Mouse (Mus musculus): Measurements from ENCODE around the gene Btg2. TPM values are rescaled to one million over a fixed set of nuclear protein-coding genes. Genes with fewer than 3 reads are reported as not detected.
A peak's percentile ranks its signal among the peaks of the same experiment; 100 is the strongest.

Btg2 gene
- total RNA-seq, 2 experiments from 2014 or later: 17.0 to 18.1 TPM

DNA sequence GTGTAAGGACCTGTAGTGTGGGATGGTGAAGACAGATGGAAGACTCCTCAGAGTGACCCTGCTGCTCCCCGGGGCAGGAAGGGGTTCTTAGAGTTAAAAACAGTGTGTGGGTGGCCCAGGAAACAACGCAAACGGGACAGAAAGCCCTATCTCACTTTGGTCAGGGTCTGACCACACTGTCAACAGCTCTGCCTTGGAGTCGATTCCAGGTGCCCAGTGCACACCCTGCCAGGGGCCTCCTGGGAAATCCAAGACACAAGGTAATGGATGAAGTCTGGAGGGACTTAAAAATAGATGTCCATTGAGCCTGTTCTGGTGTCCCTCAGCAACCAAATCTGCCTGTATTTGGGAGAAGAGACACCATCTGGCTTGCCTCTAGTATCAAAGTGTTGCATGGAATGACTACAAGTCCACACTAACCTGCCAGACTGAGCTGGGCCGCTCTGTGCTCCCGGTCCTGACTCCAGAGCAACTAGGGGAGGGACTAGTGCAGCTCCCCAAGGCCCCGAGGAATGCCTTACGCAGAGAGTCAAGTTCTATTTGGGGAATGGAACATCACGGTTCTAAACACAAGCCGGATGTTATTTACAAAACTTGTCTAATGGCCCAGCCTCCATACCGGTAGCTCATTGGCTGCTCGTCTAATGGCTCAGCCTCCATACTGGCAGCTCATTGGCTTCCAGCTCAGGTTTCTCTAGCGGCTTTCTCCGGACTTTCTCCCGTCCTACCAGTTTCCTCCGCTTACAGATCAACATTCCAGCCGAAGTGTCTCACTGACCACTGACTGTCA is 20.0 kb upstream of the Btg2 start:
- DNase-seq (ENCODE audit: extremely low spot score in 1 of 2, low spot score in 1 of 2): peak in 1 of 2 experiments; percentile 48

DNA sequence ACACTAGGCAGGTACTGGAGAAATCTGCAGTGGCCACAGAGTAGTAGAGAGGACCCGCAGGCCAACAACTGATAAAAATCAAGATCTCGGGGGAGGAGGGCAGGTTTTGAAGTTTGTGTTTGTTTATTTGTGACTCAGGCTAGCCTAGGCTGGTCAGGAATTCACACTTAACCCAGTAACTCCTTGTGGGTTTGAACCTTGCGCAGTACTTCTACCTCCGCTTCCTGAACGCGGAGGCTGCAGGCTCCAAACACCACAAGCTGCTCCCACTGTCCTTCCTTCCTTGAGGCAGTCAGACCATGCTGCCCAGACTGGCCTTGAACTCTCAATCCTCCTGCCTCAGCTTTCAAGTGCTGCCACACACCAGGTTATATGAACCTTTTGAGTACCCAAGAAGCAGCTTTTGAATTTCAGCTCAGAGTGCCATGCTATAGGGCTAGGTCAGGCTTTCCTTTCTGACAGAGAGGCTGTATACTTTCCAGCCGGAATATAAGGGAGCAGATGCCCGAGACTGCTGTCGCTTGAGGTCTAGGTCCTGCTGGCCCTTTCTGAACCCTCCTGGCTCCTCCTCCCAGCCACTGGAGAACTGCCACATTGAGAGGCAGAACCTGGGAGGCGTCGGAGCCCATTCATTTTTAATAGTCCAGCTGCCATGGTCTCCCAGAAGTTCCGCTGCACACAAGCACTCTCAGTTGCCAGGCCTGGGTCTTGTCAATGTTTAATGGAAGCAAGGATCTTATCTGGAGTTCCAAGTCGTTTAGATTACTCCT is 19.2 kb upstream of the Btg2 start:
- DNase-seq (ENCODE audit: extremely low spot score in 1 of 2, low spot score in 1 of 2): no peak

DNA sequence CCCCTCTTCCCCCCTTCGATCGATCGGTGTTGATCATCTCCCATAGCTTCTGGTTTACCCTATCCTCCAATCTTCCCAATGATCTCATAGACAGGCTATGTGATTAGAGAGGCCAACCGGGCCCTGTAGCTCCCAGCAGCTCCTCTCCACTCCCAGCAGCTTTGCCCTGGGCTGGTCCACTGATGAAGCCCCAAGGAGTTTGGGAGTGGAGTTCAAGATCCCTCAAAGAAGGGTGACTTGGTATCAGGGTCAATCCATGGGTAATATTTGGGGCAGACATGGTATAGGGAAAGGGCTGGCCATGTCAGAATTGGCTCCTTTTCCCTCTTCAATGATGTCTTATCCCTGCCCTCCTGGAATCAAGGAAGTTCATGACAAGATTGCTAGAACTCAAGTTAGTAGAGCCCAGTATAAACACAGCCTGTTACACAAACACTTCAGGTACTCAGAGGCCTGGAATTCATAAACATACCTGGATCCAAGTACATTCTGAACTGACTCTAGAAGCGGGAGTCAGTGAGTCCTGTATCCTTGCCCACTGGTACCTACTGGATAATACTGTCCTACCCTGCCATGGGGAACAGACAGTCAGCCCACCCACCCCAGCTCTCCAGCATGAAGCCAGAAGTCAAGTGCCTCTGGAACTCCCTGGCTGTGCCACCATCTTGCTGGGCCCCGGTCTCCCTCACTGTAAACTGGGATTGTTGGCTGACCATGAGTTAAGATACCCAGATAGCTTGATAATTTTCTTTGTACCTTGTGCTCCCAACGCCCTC is 18.3 kb upstream of the Btg2 start:
- no peak for DNase-seq (ENCODE audit: extremely low spot score in 1 of 2, low spot score in 1 of 2)

DNA sequence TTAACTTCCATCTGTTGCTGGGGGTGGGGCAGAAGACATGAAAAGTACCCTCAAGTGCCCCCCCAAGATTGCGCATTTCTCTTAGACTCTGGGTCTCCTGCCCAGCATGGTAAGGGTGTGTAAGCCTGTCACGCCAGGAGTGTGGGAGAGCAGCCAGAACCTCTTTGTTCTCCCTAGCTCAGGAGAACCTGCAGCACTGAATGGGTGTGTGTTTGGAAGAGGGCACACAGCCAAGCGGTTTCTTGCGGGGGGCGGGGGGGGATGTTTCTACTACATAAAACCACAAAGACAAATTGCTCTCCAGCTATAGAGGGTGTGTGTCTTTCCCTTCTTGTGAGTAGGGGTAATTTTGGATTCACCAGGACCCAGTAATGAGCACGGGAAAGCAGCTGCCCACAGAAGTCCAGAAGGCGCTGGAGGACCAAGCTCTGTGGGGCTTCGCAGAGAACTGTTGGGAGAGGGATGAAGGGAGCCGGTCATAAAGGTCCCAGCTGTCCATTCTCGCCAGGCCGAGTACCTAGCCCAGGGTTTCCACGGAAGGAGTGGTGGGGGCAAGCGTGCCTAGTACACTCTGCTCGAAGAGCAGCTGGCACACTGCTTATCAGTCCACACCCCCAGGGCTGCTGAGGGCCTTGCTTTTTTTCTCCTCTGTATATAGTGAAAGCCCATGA is 17.5 kb upstream of the Btg2 start:
- DNase-seq (ENCODE audit: extremely low spot score in 1 of 2, low spot score in 1 of 2): no peak

DNA sequence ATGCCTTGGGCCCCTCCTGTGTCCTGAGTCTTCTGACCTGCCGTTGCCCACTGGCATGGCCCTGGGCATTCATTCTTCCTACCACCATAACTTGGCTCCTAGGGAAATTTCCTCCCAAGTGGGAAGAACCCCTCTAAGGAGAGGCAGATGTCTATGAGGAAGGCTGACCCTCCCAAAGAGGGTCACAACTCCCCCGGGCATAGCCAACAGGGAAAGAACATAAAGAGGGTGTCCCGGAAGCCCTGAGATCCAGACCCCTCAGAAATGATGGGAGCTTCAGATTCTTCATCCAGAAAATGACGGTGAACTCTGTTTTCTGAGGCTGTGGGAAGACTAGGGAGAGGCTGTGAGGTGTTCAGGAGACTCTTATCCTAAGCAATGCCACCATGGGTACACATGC is 16.8 kb upstream of the Btg2 start:
- no peak for DNase-seq (ENCODE audit: extremely low spot score in 1 of 2, low spot score in 1 of 2)

DNA sequence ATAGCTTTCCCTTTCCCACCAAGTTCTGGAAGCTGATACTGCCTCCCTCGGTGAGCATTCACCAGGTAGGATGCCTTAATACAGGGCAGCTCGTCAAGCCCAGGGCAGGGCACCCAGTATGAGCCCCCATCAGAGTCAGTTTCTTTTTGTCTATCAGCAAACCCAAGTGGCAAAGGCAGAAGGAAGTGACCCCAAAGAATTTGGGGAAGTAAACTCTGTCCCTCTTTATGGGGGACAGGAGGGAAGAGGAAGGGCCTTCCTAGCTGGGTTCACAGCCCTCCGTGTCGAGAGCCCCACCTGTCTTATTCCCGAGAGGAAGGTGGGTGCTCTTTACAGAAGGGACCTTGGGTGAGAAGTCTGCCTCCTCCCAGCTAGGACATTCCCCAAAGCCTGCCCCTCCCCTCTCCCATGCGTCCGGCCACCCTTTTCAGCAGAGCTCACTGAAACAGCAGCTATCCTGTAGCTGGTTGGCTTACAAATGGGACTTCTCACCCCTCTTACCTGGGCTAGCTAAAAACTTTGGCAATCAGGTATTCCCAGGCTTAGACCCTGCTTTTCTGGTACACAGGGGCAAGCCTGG is 16.2 kb upstream of the Btg2 start:
- no peak for DNase-seq (ENCODE audit: extremely low spot score in 1 of 2, low spot score in 1 of 2)

DNA sequence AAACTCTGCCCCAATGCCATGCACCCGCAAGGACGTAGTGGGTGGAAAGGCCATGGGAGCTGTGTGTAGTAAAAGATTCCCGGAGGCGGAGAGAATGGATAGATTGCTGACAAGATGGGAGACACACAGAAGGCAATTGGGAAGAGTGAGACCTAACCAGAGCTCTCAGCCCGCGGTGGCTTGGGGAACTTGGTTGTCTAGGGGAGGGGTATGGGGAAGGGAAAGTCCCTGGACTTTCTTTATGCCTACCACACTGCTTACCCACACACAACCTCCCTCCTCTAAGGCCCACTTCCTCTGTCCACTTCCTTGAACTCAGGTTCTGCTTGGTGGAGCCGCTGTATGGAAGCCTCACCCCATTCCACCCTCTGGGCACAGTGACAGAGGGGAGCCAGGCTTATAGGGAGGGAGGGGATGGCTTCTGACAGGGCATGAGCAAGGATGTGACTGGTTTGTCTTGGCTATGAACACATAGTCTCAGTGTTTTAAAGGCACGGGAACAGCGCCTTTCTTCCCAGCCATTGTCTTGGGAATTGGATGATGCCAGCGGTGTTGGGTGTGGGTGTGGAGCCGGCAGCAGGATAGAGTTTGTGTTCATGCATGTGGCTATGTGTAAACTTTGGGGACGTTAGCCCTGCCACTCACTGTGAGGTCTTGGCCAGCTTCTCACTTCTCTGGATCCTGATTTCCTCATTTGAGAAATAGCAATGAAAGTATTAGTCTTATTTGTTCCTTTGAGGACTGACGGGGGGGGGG is 15.0 kb upstream of the Btg2 start:
- DNase-seq (ENCODE audit: extremely low spot score in 1 of 2, low spot score in 1 of 2): no peak

DNA sequence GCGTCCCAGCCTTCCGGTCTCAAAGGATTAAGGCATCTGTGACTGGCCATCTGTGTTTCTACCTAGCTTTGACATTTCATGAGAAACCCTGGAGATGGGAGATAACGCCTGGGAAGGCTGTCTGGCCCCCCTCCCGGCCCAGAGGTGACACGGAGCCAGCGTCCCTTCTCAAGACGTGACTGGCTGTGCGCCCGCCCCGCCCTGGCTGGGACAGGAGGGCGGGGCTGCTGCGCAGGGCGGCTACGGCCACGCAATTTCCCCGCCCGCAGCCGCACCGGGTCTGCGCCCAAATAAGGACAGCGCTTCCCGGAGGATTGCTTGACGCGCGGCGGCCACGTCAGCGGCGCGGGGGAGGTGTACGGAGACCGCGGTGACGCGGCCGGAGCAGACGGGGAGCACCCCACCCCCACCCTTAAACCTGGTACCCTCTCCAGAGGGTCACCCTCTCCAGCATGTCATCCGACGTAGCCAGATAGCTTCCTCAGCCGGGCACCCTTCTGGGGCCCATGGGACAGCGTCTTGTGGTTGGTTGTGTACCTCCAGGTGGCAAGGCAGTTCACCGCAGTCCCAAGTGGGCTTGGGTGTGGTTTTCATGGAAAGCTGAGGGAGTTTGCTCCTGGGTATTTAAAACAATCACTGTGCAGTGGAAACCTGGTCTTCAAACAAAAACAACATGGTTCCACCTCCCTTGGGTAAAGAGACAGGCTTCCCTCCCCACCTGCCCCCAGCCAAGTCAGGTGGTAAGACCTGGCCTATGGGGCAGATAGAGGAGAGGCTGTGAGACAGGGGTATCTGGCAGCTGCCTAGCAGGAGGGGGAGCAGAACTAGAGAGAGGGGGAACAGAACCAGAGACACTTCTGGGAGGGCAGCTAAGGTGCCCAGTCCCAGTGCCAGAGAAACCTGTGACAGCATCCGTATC is 14.2 kb upstream of the Btg2 start:
- DNase-seq (ENCODE audit: extremely low spot score in 1 of 2, low spot score in 1 of 2): peak; percentile 75 to 77

DNA sequence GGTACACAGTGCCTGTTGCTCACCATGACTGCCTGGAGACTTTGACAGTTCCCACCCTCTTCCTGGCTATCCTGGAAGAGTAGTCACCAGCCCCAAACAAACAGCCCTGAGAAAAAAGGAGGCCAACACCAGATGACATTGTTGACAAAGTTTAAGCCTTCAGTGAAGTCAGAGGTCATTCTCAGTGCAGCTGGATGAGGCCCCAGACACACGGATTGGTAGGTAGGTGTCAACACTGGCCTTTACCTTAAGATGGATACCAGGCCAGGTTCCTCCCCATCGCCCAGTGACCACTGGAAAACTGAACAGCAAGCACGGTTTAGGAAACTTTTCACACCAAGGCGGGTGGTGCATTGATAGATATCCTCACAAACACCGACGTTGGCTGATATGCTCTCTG is 13.4 kb upstream of the Btg2 start:
- DNase-seq (ENCODE audit: extremely low spot score in 1 of 2, low spot score in 1 of 2): no peak

DNA sequence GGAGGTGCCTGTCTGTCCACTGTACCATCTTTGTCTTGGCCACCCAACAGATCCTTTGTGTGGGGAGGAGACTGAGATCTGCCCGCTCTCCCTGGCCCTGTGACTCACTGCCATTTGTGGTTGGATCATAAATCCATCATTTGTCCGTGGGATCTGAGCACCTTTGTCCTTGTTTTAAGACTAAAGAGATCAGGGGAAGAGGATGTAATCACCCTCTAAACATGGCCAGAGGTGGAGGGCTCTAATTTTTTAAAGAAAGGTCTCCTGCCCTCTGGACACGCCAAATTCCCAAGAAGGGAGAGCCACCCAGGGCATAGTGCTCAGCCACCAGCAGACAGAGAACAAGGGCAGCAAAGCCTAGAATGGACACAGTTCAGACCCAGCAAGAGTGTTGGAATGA is 12.9 kb upstream of the Btg2 start:
- DNase-seq (ENCODE audit: extremely low spot score in 1 of 2, low spot score in 1 of 2): no peak

DNA sequence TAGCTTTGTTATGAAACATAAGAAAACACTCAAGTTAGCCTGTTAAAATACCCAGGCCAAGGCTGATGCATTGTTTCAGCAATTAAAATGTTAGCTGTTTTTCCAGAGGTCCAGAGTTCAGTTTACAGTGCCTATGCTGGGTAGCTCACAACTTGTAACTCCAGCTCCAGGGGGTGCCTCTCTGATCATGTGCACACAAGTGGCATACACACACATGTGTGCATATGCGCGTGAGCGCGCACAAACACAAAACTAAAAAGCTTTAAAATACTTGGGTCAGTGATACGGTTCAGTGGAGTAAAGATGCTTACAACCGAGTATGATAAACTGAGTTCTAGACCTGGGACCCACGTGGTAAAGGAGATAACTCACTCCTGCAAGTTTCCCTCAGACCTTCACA is 10.2 kb upstream of the Btg2 start:
- no peak for DNase-seq (ENCODE audit: extremely low spot score in 1 of 2, low spot score in 1 of 2)

DNA sequence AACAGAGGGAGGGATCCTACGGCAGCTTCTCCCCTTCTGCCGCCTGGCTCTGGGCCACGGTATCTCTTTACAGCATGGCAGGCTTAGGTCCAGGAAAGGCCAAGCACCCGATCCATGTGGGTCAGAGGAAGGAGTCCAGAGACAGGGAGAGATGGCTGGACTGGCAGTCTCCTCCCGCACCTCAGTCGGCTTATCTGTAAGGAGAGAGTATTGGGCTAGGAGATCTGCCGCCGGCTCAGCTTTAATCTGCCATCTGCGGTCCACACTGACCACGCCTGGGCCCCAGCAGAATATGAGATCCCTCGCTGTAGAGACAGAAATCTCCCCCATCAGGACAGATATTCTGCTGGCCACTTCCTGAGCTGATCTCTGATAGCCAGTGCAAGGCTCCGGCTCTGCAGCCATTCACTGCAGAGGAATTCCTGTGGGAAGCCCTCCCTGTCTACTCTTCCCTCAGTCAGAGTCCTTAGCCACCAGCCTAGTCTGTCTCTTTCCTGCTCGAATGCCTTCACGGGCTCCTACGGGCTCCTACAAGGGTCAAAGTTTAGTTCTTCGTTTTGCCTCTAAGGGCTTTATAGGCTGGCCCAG is 8.0 kb upstream of the Btg2 start:
- DNase-seq (ENCODE audit: extremely low spot score in 1 of 2, low spot score in 1 of 2): no peak

DNA sequence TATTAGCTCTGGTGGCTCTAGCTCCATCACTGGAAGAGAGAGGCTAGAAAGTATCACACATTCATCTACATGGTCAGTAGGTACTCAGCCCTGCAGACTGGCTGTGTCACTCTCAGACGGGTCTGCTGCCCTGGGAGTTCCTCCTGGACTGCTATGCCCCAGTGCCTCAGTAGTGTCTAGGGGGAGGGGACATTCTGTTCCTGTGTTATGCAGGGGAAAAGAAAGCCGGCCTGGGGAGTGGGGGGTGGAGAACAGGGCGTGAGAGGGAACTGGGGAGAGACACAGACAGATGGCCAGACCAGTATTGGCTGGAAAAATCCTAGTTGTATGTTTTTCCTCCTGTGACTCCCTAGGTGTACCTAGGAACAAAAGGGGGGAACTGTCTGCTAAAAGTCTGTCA is 7.1 kb upstream of the Btg2 start:
- no peak for DNase-seq (ENCODE audit: extremely low spot score in 1 of 2, low spot score in 1 of 2)

DNA sequence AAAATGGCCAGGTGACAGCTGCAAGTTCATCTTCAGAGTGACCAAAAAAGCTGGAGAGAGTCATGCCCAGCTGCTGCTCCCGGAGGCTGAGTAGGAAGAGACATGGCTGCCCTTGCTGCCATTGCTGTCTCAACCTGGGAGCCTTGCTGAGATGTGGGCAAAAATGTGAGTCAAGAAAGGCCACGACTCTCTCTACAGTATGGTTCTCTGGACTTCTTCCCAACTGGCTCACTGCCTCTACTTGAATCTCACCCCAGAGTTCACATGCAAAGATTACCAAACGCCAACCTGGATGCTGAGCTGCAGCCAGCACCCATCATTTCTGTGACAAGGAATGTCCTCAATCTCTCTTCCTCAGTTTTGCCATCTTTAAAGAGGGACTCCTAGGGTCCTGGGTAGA is 5.2 kb upstream of the Btg2 start:
- DNase-seq (ENCODE audit: extremely low spot score in 1 of 2, low spot score in 1 of 2): no peak

DNA sequence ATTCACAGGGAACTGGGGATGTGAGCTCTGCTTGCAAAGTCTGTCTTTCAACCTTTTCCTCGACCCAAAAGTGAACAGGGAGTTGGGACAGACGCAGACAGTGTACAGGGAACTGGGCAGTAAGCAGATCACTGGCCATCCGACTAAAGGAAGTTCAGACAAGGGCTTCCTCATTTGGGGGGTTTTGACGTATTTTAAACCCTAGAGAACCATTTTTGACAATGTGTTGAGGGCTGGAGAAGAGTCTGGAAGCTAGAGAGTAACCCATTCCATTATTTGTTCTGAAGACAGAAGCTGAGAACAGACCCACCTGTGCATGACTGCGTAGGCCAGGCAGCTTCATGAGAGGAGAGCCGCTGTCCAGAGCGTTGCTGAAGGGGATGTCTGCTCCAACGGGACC is 4.8 kb upstream of the Btg2 start:
- no peak for DNase-seq (ENCODE audit: extremely low spot score in 1 of 2, low spot score in 1 of 2)

DNA sequence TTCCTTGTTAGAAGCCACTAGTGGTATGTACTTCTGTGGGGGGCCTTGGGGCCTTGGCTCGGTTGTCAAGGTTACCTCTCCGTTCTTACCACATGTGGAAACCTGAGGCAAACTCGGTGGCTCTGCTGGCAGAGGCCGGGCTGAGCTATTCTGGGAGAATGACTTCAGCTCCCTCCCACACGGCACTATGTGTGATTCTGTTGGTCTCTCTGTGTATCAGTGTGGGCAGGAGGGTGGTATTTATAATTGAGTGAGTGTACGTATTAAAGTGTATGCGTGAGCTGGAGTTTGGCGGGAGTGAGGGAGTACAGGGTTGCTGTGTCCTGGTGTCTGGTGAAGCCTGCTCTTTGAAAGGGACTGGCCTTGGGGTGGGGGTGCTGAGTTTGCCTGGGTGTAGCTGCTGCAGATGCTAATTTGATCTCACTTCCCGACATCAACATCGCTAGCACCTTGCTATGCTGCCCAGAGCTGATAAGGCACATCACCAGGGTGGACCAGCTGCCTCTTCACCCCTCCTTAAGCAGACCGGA is 4.1 kb upstream of the Btg2 start:
- DNase-seq (ENCODE audit: extremely low spot score in 1 of 2, low spot score in 1 of 2): peak in 1 of 2 experiments; percentile 53

DNA sequence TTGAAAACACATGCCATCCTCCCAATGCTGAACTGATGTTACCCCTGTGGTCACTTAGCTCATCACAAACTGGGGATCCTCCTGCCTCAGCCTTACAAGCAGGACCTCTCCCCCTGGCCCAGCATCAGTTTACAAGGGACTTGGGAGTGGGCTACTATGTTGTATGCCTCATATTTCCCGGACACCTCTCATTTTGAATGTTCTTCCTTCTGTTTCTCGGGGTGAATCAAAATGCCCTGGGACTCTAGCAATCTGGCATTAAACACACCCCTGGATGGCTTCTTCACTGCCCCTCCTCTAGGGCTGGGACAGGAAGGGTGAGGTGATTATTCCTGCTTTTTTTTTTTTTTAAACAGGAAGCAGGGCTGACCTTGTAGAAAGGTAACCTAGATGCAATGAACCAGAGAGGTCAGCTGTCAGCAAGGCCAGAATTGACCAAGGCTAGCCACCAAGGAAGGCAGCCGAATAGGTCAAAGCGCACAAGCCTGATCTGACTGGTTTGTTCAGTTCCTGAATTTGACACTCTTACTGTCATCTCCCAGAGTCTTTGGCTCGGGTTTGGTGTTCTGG is 2.0 kb upstream of the Btg2 start:
- no peak for DNase-seq (ENCODE audit: extremely low spot score in 1 of 2, low spot score in 1 of 2)

DNA sequence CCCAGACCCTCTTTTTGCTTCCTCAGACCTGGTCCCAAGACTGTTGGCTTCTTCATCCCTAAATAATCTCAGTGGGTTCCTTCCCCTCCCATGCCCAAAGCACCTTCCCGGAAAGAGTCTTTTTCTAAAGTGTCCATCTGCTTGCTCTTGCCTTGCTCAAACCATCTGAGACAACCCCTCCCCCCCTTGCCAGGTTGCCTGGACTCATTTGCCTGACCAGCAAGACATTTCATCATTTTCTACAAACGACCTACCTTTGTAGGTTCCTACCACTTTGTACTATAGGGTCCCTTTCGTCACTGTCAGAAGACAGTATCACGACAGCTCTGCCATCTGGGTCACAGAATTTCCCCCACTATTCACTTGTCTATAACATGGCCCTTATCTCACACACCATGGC is 1.5 kb upstream of the Btg2 start:
- no peak for DNase-seq (ENCODE audit: extremely low spot score in 1 of 2, low spot score in 1 of 2)
